Mouse (Mus musculus): ENCODE measurements around the gene Zfp28. TPM values are rescaled to one million over a fixed set of nuclear protein-coding genes. Genes with fewer than 3 reads are reported as not detected.
A peak's percentile ranks its signal among the peaks of the same experiment; 100 is the strongest.
"Not testable (repeated sequence)": the region's sequence is repeated elsewhere in the genome, so short reads cannot be mapped to it uniquely, and the experiment has no call there.

Zfp28 gene
- total RNA-seq (2015) (1.5 and 2.5 TPM in 2 replicates), total RNA-seq (2017) (0.73 and 0.81 TPM in 2 replicates)

DNA sequence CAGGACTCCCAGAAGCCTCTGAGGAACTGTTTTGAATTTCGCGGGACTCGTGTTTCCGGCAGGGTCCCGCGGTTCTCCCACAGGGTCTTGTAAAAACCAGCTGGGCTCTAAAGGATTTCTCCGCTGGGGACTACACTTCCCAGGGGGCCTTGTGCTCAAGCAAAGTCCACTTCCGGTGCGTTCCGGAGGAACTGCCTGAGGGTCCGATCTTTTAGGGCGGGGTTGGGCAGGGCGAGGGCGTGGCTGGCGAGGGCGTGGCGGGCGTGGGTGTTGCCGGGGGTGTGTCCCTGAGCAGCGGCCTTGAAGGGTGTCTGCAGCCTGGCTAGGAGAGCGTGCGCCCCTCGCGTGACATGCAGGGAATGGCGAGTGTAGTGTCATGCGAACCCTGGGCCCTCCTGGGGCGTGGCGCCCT lies at the start of gene Zfp28:
Gene Zfp28, plus strand, starts transcription at position 252 of the 412 bp plus-strand sequence.
- peak; percentile 98 for ATAC-seq (ENCODE audit: poor library complexity, severe bottlenecking)

DNA sequence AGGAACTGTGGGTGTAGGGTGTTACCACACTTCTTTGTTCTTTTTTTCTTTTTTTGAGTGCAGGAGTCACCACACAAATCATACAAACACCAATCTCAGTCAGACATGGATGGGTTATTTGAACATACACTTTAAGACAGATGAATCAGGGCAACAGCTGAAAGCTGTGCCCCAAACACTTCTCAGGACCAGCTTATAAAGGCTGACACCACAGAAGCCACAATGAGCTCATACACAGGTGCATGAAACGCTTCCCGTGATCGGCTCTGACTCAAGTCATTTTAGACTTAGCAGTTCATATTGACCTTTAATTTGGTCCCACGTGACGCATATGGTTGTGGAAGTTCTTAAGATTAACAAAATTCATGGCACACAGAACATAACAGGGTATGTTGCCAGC lies 43.2 kb upstream of the Zfp28 start:
- ATAC-seq (ENCODE audit: poor library complexity, severe bottlenecking), result no peak

DNA sequence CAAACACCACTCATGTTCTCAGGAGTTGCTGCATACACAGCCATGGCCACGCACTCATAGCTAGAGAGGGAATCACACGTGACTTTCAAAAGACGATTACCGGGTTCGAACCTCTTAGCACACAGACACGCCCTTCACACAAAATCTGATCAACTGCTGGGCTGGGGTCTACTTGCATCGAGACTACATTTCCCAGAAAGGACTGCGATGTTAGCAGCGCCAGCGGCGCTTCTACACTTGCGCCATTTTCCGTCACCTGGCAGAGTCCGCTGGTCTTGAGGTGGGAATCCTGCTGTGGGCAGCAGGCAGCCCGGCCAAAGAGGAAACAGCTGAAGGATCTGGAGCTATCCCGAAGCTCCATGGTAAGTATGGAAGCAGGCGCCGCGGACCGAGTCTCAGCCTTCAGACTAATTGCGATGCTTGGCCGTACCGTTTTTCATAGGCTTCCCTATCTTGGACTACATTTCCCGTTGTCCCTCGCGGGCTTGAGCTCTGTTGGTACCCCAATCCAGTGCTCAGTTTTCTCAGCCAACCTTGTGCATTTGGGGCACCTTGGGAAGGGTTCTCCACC lies 39.5 kb upstream of the Zfp28 start, which contains the start of gene Gm3854:
Gene Gm3854, plus strand, starts transcription at position 259 of the 571 bp plus-strand sequence.
- ATAC-seq (ENCODE audit: poor library complexity, severe bottlenecking), result peak; percentile 71

DNA sequence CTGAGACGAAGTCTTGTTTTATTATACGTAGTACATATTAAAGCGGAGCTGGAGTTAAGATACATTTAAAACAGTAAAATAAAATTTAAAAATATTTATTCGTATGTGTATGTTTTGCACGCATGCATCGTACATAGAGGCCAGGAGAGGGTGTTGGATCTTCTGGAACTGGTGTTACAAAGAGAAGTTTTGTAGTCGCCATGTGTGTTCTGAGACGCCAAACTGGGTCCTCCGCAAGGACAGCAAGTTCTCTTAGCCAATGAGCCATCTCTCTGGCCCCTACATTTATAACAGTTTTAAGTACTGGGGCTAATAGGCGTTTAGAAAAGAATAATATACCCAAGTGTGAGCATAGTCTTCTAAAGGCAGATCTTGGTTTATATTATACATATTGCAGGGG lies 39.0 kb upstream of the Zfp28 start:
- no peak for ATAC-seq (ENCODE audit: poor library complexity, severe bottlenecking)

DNA sequence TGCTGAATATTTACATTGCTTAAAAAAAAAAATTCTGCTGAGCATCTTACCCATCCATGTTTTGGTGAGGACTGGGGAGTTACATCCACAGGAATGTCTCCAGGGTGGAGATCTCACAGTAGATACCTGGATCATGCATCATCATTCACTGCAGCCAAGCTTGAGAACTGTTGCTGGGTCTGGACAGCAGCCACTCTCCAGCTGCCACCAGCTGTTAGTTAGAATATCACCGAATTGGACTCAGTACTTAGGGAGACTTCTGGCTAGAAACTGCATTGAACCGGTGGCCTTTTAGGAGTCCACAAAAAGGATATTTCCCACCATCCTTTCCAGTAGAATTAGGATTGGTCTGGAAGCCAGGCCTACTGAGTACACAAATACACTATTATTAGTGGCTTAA lies 25.0 kb upstream of the Zfp28 start:
- ATAC-seq (ENCODE audit: poor library complexity, severe bottlenecking), result no peak

DNA sequence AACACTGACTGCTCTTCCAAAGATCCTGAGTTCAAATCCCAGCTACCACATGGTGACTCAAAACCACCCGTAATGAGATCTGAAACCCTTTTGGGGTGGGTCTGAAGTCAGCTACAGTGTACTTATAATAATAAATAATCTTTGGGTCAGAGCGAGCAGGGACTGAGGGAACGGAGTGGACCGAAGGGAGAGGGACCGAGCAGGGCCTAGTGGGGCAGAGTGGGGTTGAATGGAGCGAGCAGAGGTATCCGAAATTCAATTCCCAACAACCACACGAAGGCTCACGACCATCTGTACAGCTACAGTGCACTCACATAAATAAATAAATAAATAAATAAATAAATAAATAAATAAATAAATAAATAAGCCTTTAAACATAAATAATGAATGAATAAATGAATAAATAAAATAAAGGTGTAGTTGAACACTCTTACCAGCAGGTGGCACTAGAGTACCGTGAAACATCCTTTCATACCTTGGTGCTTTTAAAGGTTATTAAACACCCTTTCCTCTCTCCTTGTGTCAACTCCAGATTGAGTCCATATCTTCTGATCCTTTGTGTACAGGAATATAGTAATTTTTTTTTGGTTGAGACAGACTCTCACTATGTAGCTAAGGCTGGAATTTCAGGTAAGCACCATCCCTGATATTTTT lies 24.0 kb upstream of the Zfp28 start:
- ATAC-seq (ENCODE audit: poor library complexity, severe bottlenecking), result no peak

DNA sequence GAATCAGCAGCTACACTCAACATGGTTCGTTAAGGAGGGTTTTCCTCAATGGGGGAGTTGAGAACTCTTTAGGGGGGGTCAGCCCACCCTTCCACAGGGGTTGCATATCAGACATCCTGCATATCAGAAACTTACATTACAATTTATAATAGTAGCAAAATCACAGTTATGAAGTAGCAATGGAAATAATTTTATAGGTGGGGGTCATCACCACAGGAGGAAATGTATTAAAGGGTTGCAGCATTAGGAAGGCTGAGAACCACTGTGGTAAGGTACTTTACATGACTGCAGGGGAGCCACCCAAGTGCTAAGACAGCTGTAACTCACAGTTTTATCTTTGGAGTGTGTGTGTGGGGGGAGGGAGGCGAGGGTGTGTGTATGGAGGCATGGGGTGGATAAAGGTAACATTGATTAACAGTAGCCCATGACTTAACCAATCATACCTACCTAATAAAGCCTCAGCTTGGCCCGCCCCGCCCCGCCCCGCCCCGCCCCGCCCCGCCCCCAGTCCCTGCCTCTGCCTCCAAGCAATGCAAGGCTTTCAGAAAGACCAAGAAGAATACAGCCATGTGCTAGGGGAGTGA lies 22.5 kb upstream of the Zfp28 start:
- no peak for ATAC-seq (ENCODE audit: poor library complexity, severe bottlenecking)

DNA sequence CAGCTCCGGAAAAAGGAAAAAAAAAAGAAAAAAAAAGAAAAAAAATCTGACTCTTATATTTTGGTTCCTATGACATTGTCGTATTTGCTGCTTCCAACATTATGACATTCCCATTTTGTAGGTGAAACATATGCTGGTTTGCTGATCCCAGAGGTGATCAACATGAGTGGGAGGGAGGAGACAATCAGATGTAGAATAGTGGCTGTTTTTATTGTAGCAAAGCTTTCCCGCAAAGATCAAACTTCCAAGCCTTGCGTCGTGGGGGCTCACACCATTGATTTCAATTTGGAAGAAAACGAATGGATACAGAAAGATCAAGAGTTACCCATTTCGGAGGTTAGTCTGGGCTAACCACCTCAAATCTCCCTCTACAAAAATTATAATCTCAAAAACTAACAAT lies 21.3 kb upstream of the Zfp28 start:
- no peak for ATAC-seq (ENCODE audit: poor library complexity, severe bottlenecking)

DNA sequence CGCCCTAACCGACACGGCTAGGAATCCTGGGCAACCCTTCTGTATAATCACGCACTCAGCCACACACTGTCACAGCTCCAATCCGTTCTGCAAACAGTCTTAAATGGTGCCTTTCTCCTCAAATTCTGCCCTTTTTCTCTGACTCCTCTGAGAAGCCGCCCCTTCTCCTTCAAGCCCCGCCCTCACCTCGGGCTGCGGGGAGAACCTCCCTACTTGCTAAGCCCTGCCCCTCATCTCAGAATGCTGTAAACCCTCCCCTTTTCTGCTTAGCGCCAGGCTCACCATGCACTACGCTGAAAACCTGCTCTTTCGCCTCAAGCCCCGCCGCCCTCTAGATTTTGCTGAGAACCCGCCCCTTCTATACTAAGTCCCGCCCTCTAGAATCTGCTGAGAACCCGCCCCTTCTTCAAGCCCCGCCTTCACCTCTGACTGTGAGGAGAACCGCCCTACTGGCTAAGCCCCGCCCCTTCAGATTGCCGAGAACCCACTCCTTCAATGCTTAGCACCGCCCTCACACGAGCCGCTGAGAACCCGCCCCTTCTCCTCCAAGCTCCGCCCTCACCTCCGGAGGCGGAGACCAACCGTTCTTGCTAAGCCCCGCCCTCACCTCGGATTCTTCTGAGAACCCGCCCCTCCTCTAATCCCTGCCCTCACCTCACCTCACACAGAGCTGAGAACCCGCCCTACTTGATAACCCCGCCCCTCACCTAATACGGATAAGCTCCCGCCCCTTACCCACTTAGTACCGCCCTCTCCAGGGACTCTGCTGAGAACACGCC lies 20.6 kb upstream of the Zfp28 start:
- ATAC-seq (ENCODE audit: poor library complexity, severe bottlenecking), result peak; percentile 77

DNA sequence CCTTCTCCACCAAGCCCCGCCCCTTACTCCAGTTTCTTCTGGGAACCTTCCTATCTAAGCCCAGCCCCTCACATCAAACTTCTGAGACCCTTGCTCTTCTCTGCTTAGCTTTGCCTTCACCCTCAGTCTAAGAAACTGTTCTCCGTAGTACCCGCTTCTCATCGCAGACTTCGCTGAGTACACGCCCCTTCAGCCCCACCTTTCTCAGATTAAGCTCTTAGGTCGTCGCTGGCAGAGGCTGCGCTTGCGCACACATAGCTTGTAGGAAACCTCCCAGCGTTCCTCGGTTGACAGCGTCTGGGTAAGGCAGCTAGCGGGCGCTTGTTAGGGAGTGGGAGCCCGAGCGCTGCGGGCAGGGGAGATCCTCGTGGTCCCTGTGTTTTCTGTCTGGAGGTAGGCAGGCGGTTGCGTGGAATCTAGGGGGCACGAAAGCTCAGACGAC lies 20.0 kb upstream of the Zfp28 start, which contains the start of gene Zfp78:
Gene Zfp78, plus strand, starts transcription at position 234 of the 442 bp plus-strand sequence.
- ATAC-seq (ENCODE audit: poor library complexity, severe bottlenecking), result peak; percentile 68

DNA sequence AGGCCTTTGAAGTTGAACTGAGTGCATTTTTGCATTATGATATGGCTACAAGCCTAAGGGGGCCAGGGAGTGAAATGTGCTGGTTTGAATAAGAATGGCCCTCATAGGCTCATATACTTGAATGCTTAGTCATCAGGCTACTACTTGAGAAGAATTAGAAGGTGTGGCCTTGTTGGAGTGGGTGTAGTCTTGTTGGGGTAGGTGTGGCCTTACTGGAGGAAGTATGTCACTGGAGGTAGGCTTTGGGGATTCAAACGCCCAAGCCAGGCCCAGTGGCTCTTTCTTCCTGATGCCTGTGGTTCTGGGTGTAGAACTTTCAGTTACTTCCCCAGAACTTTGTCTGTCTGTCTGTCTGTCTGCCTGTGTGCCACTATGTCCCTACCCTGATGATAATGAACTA lies 18.3 kb upstream of the Zfp28 start:
- no peak for ATAC-seq (ENCODE audit: poor library complexity, severe bottlenecking)

DNA sequence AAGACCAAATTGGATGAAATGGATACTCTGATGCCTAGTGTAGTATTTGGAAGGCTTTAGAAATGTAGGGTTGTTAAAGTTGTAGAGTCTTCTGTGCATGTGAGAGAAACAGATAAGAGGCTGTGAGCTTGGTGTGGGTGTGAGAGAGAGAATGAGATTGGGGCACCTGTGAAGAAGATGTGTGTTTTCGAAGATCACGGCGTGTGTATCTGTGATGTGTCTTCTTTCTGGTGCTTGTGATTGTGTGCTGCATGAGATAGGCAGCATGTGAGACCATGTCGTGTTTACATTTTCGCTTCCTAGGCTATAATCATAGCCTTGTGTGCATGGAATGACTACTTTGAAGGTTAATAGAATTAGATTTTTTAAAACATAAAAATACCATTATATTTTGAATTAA lies 15.9 kb upstream of the Zfp28 start:
- no peak for ATAC-seq (ENCODE audit: poor library complexity, severe bottlenecking)

DNA sequence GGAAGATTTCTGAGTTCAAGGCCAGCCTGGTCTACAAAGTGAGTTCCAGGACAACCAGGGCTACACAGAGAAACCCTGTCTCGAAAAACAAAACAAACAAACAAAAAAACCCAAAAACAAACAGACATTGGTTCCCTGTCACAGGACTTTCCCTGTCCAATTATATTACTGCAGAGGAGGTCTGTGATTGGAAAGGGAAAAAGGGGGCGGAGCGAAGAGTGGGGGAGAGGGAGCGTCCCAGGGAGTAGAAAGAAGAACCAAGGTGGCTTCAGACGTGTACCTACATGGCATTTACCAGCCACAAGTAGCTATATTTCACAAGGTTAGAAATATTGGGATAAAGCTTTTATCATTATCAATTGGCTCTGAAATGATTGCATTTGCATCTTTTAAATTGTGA lies 14.9 kb upstream of the Zfp28 start:
- ATAC-seq (ENCODE audit: poor library complexity, severe bottlenecking), result not testable (repeated sequence)

DNA sequence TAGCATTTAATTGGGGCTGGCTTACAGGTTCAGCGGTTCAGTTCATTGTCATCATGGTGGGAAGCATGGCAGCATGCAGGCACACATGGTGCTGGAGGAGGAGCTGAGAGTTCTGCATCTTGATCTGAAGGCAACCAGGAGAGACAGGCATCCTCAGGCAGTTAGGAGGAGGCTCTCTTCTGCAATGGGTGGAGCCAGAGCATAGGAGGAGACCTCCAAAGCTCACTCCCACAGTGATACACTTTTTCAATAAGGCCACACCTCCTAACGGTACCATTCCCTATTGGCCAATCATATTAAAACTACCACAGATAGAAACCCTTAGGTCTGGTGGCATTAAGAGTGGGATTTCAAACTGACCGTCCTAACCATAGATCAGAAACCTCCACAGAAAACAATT lies 13.6 kb upstream of the Zfp28 start:
- ATAC-seq (ENCODE audit: poor library complexity, severe bottlenecking), result no peak

DNA sequence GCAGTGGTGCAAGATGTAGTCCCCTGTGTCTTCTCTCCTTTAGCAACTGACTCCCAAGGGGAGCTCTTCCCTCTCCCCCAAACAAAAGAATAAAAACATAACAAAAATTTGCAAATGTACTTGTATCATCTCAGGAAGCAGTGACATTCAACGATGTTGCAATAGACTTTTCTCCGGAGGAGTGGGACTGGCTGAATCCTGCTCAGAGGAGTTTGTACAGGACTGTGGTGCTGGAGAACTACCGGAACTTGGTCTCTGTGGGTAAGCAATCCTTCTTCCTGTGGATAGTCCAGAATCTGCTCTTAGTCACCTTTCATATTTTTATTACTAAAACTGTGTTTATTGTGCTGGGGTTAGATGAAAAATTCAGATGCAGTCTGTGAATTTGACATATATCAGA lies 10.1 kb upstream of the Zfp28 start:
- ATAC-seq (ENCODE audit: poor library complexity, severe bottlenecking), result no peak

DNA sequence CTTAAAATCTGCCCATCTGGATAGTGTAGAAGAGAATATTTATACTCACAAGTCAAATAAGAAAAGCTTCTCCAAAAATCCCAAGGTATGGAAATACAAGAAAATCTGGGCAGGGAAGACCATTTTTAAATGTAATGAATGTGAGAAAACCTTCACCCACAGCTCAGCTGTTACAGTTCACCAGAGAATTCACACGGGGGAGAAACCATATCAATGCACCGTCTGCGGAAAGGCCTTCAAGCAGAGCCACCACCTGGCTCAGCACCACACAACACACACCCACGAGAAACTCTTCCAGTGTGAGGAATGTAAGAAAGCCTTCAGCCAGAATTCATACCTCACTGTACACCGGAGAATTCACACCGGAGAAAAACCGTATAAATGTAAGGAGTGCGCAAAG lies 4.7 kb upstream of the Zfp28 start:
- no peak for ATAC-seq (ENCODE audit: poor library complexity, severe bottlenecking)

DNA sequence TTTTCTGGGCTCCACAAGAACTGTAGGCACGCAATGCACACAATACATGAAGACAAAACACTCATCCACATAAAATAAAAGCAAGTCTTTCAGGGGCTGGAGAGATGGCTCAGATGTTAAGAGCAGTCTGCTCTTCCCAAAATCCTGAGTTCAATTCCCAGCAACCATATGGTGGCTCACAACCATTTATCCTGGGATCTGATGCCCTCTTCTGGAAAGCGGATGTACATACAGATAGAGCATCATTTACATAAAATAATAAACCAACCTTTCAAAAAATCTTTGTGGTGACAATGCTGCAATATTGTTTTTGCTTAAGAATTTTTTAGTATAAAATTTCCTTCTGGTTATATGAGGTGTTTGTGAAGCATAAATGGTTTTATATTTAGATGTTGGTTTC lies 1.7 kb upstream of the Zfp28 start:
- no peak for ATAC-seq (ENCODE audit: poor library complexity, severe bottlenecking)

DNA sequence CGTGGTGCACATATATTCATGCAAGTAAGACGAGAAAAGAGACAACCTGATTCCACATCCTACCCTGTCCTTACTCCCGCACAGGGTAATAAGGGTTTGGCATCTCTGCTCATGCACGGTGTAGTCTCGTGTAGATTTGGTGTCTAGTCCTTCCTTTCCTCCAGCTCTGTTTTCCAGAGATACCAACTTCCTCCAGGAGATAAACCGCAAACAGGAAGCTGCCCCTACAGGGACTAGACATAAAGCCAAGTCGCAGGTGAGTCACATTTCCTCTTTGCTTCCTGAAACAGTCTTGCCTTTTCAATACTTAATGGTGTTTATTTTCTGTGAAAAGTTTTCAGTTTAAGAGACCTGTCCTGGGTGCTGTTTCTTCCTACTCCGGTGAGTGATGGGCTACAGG lies 916 bp downstream of the Zfp28 start:
- ATAC-seq (ENCODE audit: poor library complexity, severe bottlenecking), result no peak

DNA sequence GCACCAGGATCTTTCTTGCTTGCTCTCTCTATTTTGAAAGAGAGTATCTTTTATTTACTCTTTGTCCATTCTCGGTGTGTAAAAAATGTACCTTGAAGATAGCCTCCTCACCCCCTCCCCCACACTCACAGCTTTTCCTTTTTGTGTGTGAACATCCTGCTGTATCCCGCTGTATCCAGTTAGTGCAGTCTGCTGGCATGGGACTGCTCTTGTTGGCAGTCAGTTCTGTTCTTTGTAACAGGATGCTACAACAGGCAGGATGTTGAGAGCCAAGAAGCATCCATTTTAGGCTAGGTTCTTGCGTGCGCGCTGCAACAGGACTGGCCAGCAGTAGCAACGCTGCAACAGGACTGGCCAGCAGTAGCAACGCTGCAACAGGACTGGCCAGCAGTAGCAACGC lies 3.9 kb downstream of the Zfp28 start:
- no peak for ATAC-seq (ENCODE audit: poor library complexity, severe bottlenecking)

DNA sequence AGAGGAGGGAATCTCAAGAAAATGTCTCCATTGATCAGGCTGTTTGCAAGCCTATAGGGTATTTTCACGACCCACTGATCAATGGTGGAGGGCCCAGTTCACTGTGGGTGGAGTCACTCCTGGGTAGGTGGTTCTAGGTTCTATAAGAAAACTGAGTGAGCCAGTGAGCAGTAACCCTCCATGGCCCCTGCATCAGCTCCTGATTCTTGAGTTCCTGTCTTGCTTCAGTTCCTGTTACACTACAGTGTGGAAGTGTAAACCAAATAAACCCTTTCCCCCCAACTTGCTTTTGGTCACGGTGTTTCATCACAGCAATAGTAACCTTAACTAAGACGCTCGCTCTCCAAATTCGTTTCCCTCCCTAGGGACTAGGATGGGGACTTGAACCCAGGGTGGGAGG lies 5.9 kb downstream of the Zfp28 start:
- no peak for ATAC-seq (ENCODE audit: poor library complexity, severe bottlenecking)

DNA sequence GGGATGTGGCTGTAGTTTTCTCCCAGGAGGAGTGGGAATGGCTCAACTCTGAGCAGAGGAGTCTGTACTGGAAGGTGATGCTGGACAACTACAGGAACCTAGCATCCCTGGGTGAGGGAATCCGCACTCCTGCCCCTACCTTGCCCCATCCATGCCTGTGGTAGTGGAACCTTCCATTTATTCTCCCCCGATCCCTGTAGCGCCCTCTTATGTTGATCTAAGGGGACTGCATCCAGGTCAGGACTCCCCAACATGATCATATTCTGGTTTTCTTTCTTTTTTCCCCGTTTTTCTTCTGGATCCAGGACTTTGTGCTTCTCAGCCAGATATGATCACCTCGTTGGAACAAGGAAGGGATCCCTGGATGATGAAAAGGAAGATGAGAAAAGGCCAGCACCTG lies 6.4 kb downstream of the Zfp28 start:
- no peak for ATAC-seq (ENCODE audit: poor library complexity, severe bottlenecking)
